In genomic region chr13:70732781-70733180, GRCm38 (mm10) we compare ENCODE assay signal across 12 mouse cellular contexts.
"Had no signal": no experiment of that assay in that cellular context is flagged by ENCODE, and none has a peak within 500 bp of the region (broad histone marks: within the 10 kb centered on the region; RNA-seq: fewer than 3 reads in every experiment).

No protein-coding gene starts in this region.

- H3K9ac ChIP-seq: limb, embryonic 15.5 days; liver, embryonic 12.5 days; midbrain, embryonic 12.5 days; neural tube, embryonic 13.5 days had no signal

- H3K4me1 ChIP-seq: liver, embryonic 12.5 days had no signal

- H3K27me3 ChIP-seq: limb, embryonic 15.5 days; liver, embryonic 12.5 days; midbrain, embryonic 12.5 days; neural tube, embryonic 13.5 days had no signal

- DNase-seq: kidney, postnatal 25 days; layer of hippocampus, adult 9-11 months; layer of hippocampus, postnatal 36 days; retina, postnatal 1 day; right cerebral cortex, postnatal 4 days; spleen, adult 18-20 months; thymus, adult 18-20 months; thymus, postnatal 25 days had no signal

- H3K36me3 ChIP-seq: limb, embryonic 15.5 days; liver, embryonic 12.5 days; midbrain, embryonic 12.5 days; neural tube, embryonic 13.5 days had no signal

- H3K27ac ChIP-seq: limb, embryonic 15.5 days; liver, embryonic 12.5 days; midbrain, embryonic 12.5 days; neural tube, embryonic 13.5 days had no signal

- H3K4me3 ChIP-seq: limb, embryonic 15.5 days; liver, embryonic 12.5 days; midbrain, embryonic 12.5 days; neural tube, embryonic 13.5 days had no signal
